Comparison of ENCODE assay signal across 20 mouse cellular contexts in the genomic region with DNA sequence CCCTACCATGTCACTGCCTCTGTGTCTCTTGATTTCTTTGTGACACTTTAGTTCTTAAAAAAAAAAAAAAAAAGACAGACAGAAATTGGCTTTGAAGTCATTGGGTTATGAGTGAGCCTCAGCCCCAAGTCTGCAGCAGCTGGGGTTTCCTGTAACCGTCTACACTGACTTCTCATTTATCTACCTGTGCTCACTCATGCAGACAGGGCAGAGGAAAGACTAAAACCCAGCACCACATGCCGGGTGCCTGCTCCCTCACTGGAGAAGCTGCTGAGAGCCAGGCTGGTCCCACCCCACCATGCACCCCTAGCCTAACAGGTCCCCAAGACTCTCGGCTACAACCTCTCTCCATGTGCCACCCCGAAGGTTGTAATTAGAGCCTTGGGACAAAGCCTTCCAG. TPM values are rescaled to one million over a fixed set of nuclear protein-coding genes. Genes with fewer than 3 reads are reported as not detected.
A peak's percentile ranks its signal among the peaks of the same experiment; 100 is the strongest.
DNase-seq lines count a peak whose midpoint lies in the region; ATAC-seq lines count a peak whose summit lies in the region.
"Had no signal": no experiment of that assay in that cellular context is flagged by ENCODE, and none has a peak within 500 bp of the region (broad histone marks: within the 10 kb centered on the region; RNA-seq: fewer than 3 reads in every experiment).

No protein-coding gene starts in this region.

- no peak overlapping the region for H3K4me3 ChIP-seq in forebrain, embryonic 11.5 days (ENCODE audit: low read depth, low read length)
- no peak overlapping the region for H3K4me3 ChIP-seq in forebrain, embryonic 16.5 days (replicated peaks; ENCODE audit: low read length)
- no peak overlapping the region for H3K4me3 ChIP-seq in heart, embryonic 10.5 days
- H3K4me3 ChIP-seq: embryonic facial prominence, embryonic 12.5 days; forebrain, embryonic 12.5 days; gastrocnemius, adult 2 months had no signal

- H3K27ac ChIP-seq in forebrain, embryonic 11.5 days (ENCODE audit: low read depth, low read length): no peak overlapping the region
- no peak overlapping the region for H3K27ac ChIP-seq in forebrain, embryonic 16.5 days (ENCODE audit: low read length)
- no peak overlapping the region for H3K27ac ChIP-seq in heart, embryonic 10.5 days
- H3K27ac ChIP-seq: embryonic facial prominence, embryonic 12.5 days; forebrain, embryonic 12.5 days; gastrocnemius, adult 2 months; hindbrain, embryonic 14.5 days had no signal

- H3K9me3 ChIP-seq in forebrain, embryonic 11.5 days (ENCODE audit: control insufficient read depth, low read length): no peaks in the 10 kb centered on the region
- H3K9me3 ChIP-seq in forebrain, embryonic 16.5 days (ENCODE audit: control insufficient read depth, low read length): no peaks in the 10 kb centered on the region
- no peaks in the 10 kb centered on the region for H3K9me3 ChIP-seq in heart, embryonic 10.5 days
- H3K9me3 ChIP-seq: embryonic facial prominence, embryonic 12.5 days; forebrain, embryonic 12.5 days had no signal

- peak; percentile 43 for DNase-seq in forebrain, embryonic 11.5 days (ENCODE audit: low spot score)
- DNase-seq in CD4-positive helper T cell, adult 2 months (ENCODE audit: low read depth, low spot score): peak; percentile 29
- peak; percentile 18 to 30 for DNase-seq in thymus, postnatal 10 days (ENCODE audit: low spot score in 2 of 2)
- DNase-seq in thymus, postnatal 4 days: peak; percentile 37
- no peak for DNase-seq in heart, embryonic 10.5 days (ENCODE audit: low spot score)
- DNase-seq in liver: no peak
- DNase-seq: adrenal gland, postnatal 10 days; B cell, adult 2 months; cerebellum, adult 11 months; cerebellum, adult 8-10 months; cerebellum, postnatal 25 days; gastrocnemius, adult 2 months; gastrocnemius, postnatal 25 days; heart, postnatal 10 days; heart, postnatal 4 days had no signal

- H3K9ac ChIP-seq in forebrain, embryonic 11.5 days (ENCODE audit: low read length): no peak overlapping the region
- no peak overlapping the region for H3K9ac ChIP-seq in forebrain, embryonic 16.5 days (replicated peaks; ENCODE audit: low read depth, low read length)
- H3K9ac ChIP-seq: embryonic facial prominence, embryonic 12.5 days; forebrain, embryonic 12.5 days; forebrain, postnatal 0 days; hindbrain, embryonic 14.5 days had no signal

- 75% methylated on average over 4 of the region's 4 CpGs for WGBS in forebrain, embryonic 11.5 days
- WGBS in forebrain, embryonic 16.5 days: 83% methylated on average over 4 of the region's 4 CpGs
- WGBS in heart, embryonic 10.5 days: 71% methylated on average over 4 of the region's 4 CpGs

- no peak for ATAC-seq in forebrain, embryonic 11.5 days (replicated peaks; ENCODE audit: low FRiP score)
- no peak for ATAC-seq in forebrain, embryonic 16.5 days
- ATAC-seq: forebrain, postnatal 0 days had no signal

- H3K36me3 ChIP-seq in forebrain, embryonic 11.5 days (ENCODE audit: control insufficient read depth, insufficient read depth, low read length): no peaks in the 10 kb centered on the region
- H3K36me3 ChIP-seq in forebrain, embryonic 16.5 days (ENCODE audit: control insufficient read depth, insufficient read depth): no peaks in the 10 kb centered on the region
- no peaks in the 10 kb centered on the region for H3K36me3 ChIP-seq in heart, embryonic 10.5 days
- H3K36me3 ChIP-seq: embryonic facial prominence, embryonic 12.5 days; forebrain, embryonic 12.5 days had no signal

- peaks cover 8% of the 10 kb centered on the region; the same call in 1 of the 2 replicates for H3K4me1 ChIP-seq in forebrain, embryonic 11.5 days (replicated peaks; ENCODE audit: control insufficient read depth, insufficient read depth, low read length)
- H3K4me1 ChIP-seq in forebrain, embryonic 16.5 days (replicated peaks; ENCODE audit: control insufficient read depth, insufficient read depth, low read length): peaks cover 13% of the 10 kb centered on the region
- peaks cover 19% of the 10 kb centered on the region for H3K4me1 ChIP-seq in heart, embryonic 10.5 days

- peaks cover 28% of the 10 kb centered on the region for H3K27me3 ChIP-seq in forebrain, embryonic 11.5 days (ENCODE audit: control insufficient read depth, insufficient read depth, low read length)
- peaks cover 29% of the 10 kb centered on the region for H3K27me3 ChIP-seq in forebrain, embryonic 16.5 days (replicated peaks; ENCODE audit: control insufficient read depth, insufficient read depth, low read length)
- H3K27me3 ChIP-seq in heart, embryonic 10.5 days (ENCODE audit: insufficient read depth, poor library complexity, severe bottlenecking): peaks cover 77% of the 10 kb centered on the region

- no peak overlapping the region for H3K4me2 ChIP-seq in forebrain, embryonic 11.5 days (ENCODE audit: low read depth, low read length, severe bottlenecking)
- no peak overlapping the region for H3K4me2 ChIP-seq in forebrain, embryonic 16.5 days (ENCODE audit: low read length)
- H3K4me2 ChIP-seq: embryonic facial prominence, embryonic 12.5 days; forebrain, embryonic 12.5 days; hindbrain, embryonic 14.5 days had no signal

RNA-seq across cellular contexts. Expression of gene Begain, which starts 10.3 kb away (rescaled TPM):
- 6.6 and 7.3 TPM in 2 replicates for polyA plus RNA-seq in forebrain, embryonic 11.5 days (2014; fragmentation: Nextera tagmentation; extraction: Ambion mirVana)
- 16.1 and 22.6 TPM in 2 replicates for polyA plus RNA-seq in forebrain, embryonic 16.5 days (2015; fragmentation: Nextera tagmentation; extraction: Ambion mirVana)
- 1.2 and 3.2 TPM in 2 replicates for polyA plus RNA-seq in heart, embryonic 10.5 days (2016; fragmentation: Nextera tagmentation; extraction: Ambion mirVana)

Comparison
In these comparisons a context has a peak if more than half of its experiments do, and no peak if none do; other contexts are left out.
1. DNase-seq: peak in forebrain, embryonic 11.5 days (single experiment), CD4-positive helper T cell, adult 2 months (single experiment), thymus, postnatal 10 days (2 of 2) and thymus, postnatal 4 days (single experiment); none in heart, embryonic 10.5 days (single experiment) and liver (single experiment).